Mouse (Mus musculus): Measurements from ENCODE around the gene Fbxo10. TPM values are rescaled to one million over a fixed set of nuclear protein-coding genes. Genes with fewer than 3 reads are reported as not detected.
"Not testable (repeated sequence)": the region's sequence is repeated elsewhere in the genome, so short reads cannot be mapped to it uniquely, and the experiment has no call there.

Gene Fbxo10
- polyA plus RNA-seq, 1 experiment, result 19.2 TPM

DNA sequence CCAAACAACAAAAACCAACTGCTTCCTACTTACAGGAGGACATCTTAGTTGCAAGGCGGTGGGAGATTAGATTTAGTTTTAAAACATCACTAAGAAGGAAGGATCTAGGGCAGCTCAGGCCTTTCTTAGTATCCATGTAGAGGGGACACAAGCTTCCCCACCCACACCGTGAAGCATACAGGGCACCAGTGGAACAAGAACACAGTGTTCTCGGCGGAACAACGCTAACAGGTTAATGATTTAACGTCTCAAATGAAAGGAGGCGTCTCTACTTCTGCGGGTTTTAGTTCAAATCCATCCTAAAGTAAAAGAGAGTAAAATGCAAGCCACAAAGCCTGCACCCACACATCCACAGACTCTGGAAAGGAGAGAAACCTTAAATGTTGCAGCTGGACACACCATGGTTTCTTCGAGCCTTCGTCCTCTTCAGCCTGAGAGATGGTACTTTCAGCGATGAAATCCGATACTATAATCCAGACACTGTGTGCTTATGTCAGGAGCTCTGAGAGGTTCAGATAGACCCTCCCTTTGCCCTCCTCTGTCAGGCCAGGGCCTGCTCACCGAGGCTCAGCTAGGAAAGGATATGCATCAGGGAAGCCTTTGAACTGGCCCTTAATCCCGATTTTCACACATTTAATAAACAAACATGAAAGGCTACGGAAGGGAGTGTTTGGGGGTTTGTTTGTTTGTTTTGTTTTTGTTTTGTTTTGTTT, 12.0 kb downstream of the Fbxo10 start:
- DNase-seq, result no peak

GRCm38 (mm10) chr4:45067742-45068141, 16.7 kb downstream of the Fbxo10 start:
- Histone ChIP-seq H3K36me3 (ENCODE audit: control insufficient read depth, insufficient read depth, low read length) (no peaks in the 10 kb centered on the region), H3K4me3 (ENCODE audit: control insufficient read depth, insufficient read depth, low read length) (no peak overlapping the region), H3K27ac (ENCODE audit: control insufficient read depth, insufficient read depth, low read length) (no peak overlapping the region), H3K27me3 (ENCODE audit: control insufficient read depth, insufficient read depth, low read length) (no peaks in the 10 kb centered on the region), H3K4me1 (replicated peaks; ENCODE audit: control insufficient read depth, insufficient read depth, low read length) (no peaks in the 10 kb centered on the region; the same call in 1 of the 2 replicates)
- DNase-seq, result no peak
- TF ChIP-seq CTCF (IDR thresholded peaks at IDR 0.05; ENCODE audit: borderline replicate concordance, control insufficient read depth, extremely low read depth, insufficient read depth, low read length, poor library complexity), result no peak
- no peak for TF ChIP-seq POLR2A (IDR thresholded peaks at IDR 0.05; ENCODE audit: control insufficient read depth, extremely low read depth, insufficient read depth, low read length, poor library complexity)
- 73% methylated on average over 4 of the region's 4 CpGs for WGBS

More for the DNA sequence above, 12.0 kb downstream of the Fbxo10 start:
- no peak overlapping the region for H3K27ac ChIP-seq (ENCODE audit: control insufficient read depth, insufficient read depth, low read length)
- H3K36me3 ChIP-seq (ENCODE audit: control insufficient read depth, insufficient read depth, low read length), result no peaks in the 10 kb centered on the region
- no peak for TF ChIP-seq POLR2A (IDR thresholded peaks at IDR 0.05; ENCODE audit: control insufficient read depth, extremely low read depth, insufficient read depth, low read length, poor library complexity)
- no peaks in the 10 kb centered on the region; the same call in 1 of the 2 replicates for H3K4me1 ChIP-seq (replicated peaks; ENCODE audit: control insufficient read depth, insufficient read depth, low read length)
- WGBS, result 93% methylated on average over 15 of the region's 15 CpGs
- no peak overlapping the region for H3K4me3 ChIP-seq (ENCODE audit: control insufficient read depth, insufficient read depth, low read length)
- H3K27me3 ChIP-seq (ENCODE audit: control insufficient read depth, insufficient read depth, low read length), result no peaks in the 10 kb centered on the region

DNA sequence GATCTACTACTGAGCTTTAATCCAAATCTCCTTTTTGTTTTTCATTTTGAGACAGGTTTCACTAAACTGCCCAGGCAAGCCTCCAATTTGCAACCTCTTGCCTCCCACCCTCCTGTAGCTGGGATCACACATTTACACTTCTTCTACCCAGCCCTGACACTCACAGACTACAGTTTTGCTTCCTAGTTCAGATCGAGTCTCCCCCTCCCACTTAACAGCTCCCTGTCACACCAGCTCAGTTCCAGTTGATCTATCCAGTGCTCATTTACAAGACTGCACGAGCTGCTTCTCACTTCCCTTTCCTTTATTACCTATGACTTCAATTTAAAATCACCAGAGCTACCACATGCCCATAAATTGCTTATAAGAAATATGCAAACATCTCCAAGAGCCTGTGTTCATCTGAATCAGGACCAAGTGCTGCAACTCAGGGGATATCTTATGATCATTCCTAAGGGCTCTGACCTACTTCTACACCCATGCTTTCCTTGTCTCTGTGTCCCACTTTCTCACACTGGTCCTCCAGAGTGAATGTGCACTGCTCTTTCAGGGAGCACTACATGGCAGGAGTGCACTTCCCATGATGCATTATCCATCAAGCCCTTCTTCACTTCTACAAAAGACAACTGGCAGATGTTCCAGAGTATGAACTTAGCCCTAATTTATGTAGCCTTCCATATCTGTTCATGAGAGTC, 18.2 kb downstream of the Fbxo10 start:
- WGBS, result 43% methylated on average over 2 of the region's 2 CpGs
- Histone ChIP-seq H3K4me3 (ENCODE audit: control insufficient read depth, insufficient read depth, low read length) (no peak overlapping the region), H3K36me3 (ENCODE audit: control insufficient read depth, insufficient read depth, low read length) (no peaks in the 10 kb centered on the region), H3K4me1 (replicated peaks; ENCODE audit: control insufficient read depth, insufficient read depth, low read length) (no peaks in the 10 kb centered on the region; the same call in 1 of the 2 replicates), H3K27ac (ENCODE audit: control insufficient read depth, insufficient read depth, low read length) (no peak overlapping the region), H3K27me3 (ENCODE audit: control insufficient read depth, insufficient read depth, low read length) (no peaks in the 10 kb centered on the region)
- TF ChIP-seq CTCF (IDR thresholded peaks at IDR 0.05; ENCODE audit: borderline replicate concordance, control insufficient read depth, extremely low read depth, insufficient read depth, low read length, poor library complexity) (no peak), POLR2A (IDR thresholded peaks at IDR 0.05; ENCODE audit: control insufficient read depth, extremely low read depth, insufficient read depth, low read length, poor library complexity) (no peak)
- no peak for DNase-seq

DNA sequence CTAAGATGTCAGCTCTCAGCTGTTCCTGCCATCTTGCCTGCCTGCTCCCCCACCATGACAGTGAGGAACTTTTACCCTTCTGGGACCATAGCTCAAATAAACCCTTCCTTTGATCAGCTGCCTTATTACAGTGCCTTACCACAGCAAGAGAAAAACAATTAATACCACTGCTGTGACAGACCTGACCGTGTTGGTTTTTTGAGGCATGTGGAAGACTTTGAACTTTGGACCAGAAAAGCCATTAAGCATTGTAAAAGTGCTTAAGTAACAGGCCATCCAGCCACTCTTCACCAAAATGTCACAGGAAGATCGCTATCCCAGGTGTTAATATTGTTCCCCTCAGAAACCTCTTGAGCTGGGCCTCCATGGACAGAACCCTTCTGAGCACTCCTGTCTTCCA, 19.8 kb downstream of the Fbxo10 start:
- no peak overlapping the region for H3K27ac ChIP-seq (ENCODE audit: control insufficient read depth, insufficient read depth, low read length)

GRCm38 (mm10) chr4:45063836-45064235, 20.6 kb downstream of the Fbxo10 start:
- DNase-seq; H3K36me3 ChIP-seq (ENCODE audit: control insufficient read depth, insufficient read depth, low read length); H3K4me1 ChIP-seq (replicated peaks; ENCODE audit: control insufficient read depth, insufficient read depth, low read length); H3K27me3 ChIP-seq (ENCODE audit: control insufficient read depth, insufficient read depth, low read length); H3K27ac ChIP-seq (ENCODE audit: control insufficient read depth, insufficient read depth, low read length); H3K4me3 ChIP-seq (ENCODE audit: control insufficient read depth, insufficient read depth, low read length): not testable (repeated sequence)
- 59% methylated on average over 1 of the region's 1 CpGs for WGBS

More for the DNA sequence above, 19.8 kb downstream of the Fbxo10 start:
- TF ChIP-seq CTCF (IDR thresholded peaks at IDR 0.05; ENCODE audit: borderline replicate concordance, control insufficient read depth, extremely low read depth, insufficient read depth, low read length, poor library complexity), result no peak
- TF ChIP-seq POLR2A (IDR thresholded peaks at IDR 0.05; ENCODE audit: control insufficient read depth, extremely low read depth, insufficient read depth, low read length, poor library complexity), result no peak
- Histone ChIP-seq H3K36me3 (ENCODE audit: control insufficient read depth, insufficient read depth, low read length) (no peaks in the 10 kb centered on the region), H3K4me3 (ENCODE audit: control insufficient read depth, insufficient read depth, low read length) (no peak overlapping the region), H3K27me3 (ENCODE audit: control insufficient read depth, insufficient read depth, low read length) (no peaks in the 10 kb centered on the region), H3K4me1 (replicated peaks; ENCODE audit: control insufficient read depth, insufficient read depth, low read length) (no peaks in the 10 kb centered on the region)
- no peak for DNase-seq
- WGBS, result 93% methylated on average over 2 of the region's 2 CpGs

GRCm38 (mm10) chr4:45055451-45055850, 29.0 kb downstream of the Fbxo10 start:
- Histone ChIP-seq H3K27ac (ENCODE audit: control insufficient read depth, insufficient read depth, low read length) (no peak overlapping the region), H3K4me3 (ENCODE audit: control insufficient read depth, insufficient read depth, low read length) (no peak overlapping the region), H3K27me3 (ENCODE audit: control insufficient read depth, insufficient read depth, low read length) (no peaks in the 10 kb centered on the region), H3K36me3 (ENCODE audit: control insufficient read depth, insufficient read depth, low read length) (no peaks in the 10 kb centered on the region), H3K4me1 (replicated peaks; ENCODE audit: control insufficient read depth, insufficient read depth, low read length) (no peaks in the 10 kb centered on the region)
- TF ChIP-seq POLR2A (IDR thresholded peaks at IDR 0.05; ENCODE audit: control insufficient read depth, extremely low read depth, insufficient read depth, low read length, poor library complexity) (no peak), CTCF (IDR thresholded peaks at IDR 0.05; ENCODE audit: borderline replicate concordance, control insufficient read depth, extremely low read depth, insufficient read depth, low read length, poor library complexity) (no peak)
- DNase-seq, result no peak
- 91% methylated on average over 8 of the region's 8 CpGs for WGBS
